Mouse (Mus musculus): Measurements from ENCODE around the gene Gng7. TPM values are rescaled to one million over a fixed set of nuclear protein-coding genes. Genes with fewer than 3 reads are reported as not detected.

The Gng7 gene
- polyA plus RNA-seq, 1 experiment from 2014 or later = 1.4 TPM

GRCm38 (mm10) chr10:80951761-80952390 lies 62.9 kb downstream of the Gng7 start:
- Histone ChIP-seq H3K9ac (ENCODE audit: low read length) (no peak overlapping the region), H3K4me1 (ENCODE audit: control insufficient read depth in 2 of 2, insufficient read depth in 2 of 2, low read length in 2 of 2) (peaks cover 39 to 42% of the 10 kb centered on the region in 2 experiments), H3K27ac (replicated peaks in 1 of 2; ENCODE audit: control insufficient read depth in 1 of 2, insufficient read depth in 1 of 2, low read depth in 2 of 2, low read length in 2 of 2) (no peak overlapping the region), H3K36me3 (ENCODE audit: control insufficient read depth, insufficient read depth, low read length) (no peaks in the 10 kb centered on the region), H3K9me3 (ENCODE audit: control insufficient read depth, low read length) (no peaks in the 10 kb centered on the region), H3K4me2 (ENCODE audit: low read length) (no peak overlapping the region), H3K4me3 (ENCODE audit: control insufficient read depth in 1 of 2, insufficient read depth in 1 of 2, low read depth in 1 of 2, low read length in 2 of 2) (no peak overlapping the region), H3K27me3 (ENCODE audit: control insufficient read depth, insufficient read depth, low read length) (no peaks in the 10 kb centered on the region)
- 74% methylated on average over 10 of the region's 10 CpGs for WGBS
- no peak for ATAC-seq (ENCODE audit: insufficient number of reproducible peaks, insufficient read depth, low FRiP score, low read depth)

DNA sequence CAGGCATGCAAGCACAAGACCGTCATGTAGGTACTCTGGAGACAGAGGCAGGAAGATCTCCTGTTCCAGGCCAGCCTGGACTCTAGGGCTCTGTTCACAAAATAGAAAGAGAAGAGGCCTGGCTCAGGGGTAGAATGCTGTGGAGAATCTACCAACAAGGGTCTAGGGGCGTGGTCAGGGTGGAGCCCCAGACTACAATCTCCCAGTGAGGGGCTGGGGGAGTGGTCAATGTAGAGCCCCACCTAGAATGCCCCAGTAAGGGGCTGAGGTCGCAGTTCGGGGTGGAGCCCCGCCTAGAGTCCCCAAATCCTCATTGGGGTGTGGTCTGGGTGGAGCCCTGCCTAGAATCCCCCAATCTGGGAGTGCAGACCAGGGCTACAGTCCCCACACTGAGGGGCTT lies 64.4 kb downstream of the Gng7 start:
- no peaks in the 10 kb centered on the region for H3K36me3 ChIP-seq (ENCODE audit: control insufficient read depth, insufficient read depth, low read length)
- no peaks in the 10 kb centered on the region for H3K27me3 ChIP-seq (ENCODE audit: control insufficient read depth, insufficient read depth, low read length)
- 44% methylated on average over 5 of the region's 5 CpGs for WGBS
- H3K4me3 ChIP-seq (ENCODE audit: control insufficient read depth in 1 of 2, insufficient read depth in 1 of 2, low read depth in 1 of 2, low read length in 2 of 2) = no peak overlapping the region
- no peak overlapping the region for H3K9ac ChIP-seq (ENCODE audit: low read length)
- no peak overlapping the region for H3K4me2 ChIP-seq (ENCODE audit: low read length)
- no peaks in the 10 kb centered on the region for H3K9me3 ChIP-seq (ENCODE audit: control insufficient read depth, low read length)
- no peak overlapping the region for H3K27ac ChIP-seq (replicated peaks in 1 of 2; ENCODE audit: control insufficient read depth in 1 of 2, insufficient read depth in 1 of 2, low read depth in 2 of 2, low read length in 2 of 2)
- H3K4me1 ChIP-seq (ENCODE audit: control insufficient read depth in 2 of 2, insufficient read depth in 2 of 2, low read length in 2 of 2) = peaks cover 40% of the 10 kb centered on the region in 2 experiments
- ATAC-seq (ENCODE audit: insufficient number of reproducible peaks, insufficient read depth, low FRiP score, low read depth) = no peak

- ATAC-seq (ENCODE audit: insufficient number of reproducible peaks, insufficient read depth, low FRiP score, low read depth) = no peak
- Histone ChIP-seq H3K27me3 (ENCODE audit: control insufficient read depth, insufficient read depth, low read length) (no peaks in the 10 kb centered on the region), H3K36me3 (ENCODE audit: control insufficient read depth, insufficient read depth, low read length) (no peaks in the 10 kb centered on the region), H3K9me3 (ENCODE audit: control insufficient read depth, low read length) (no peaks in the 10 kb centered on the region), H3K27ac (replicated peaks in 1 of 2; ENCODE audit: control insufficient read depth in 1 of 2, insufficient read depth in 1 of 2, low read depth in 2 of 2, low read length in 2 of 2) (no peak overlapping the region), H3K9ac (ENCODE audit: low read length) (no peak overlapping the region), H3K4me2 (ENCODE audit: low read length) (no peak overlapping the region), H3K4me3 (ENCODE audit: control insufficient read depth in 1 of 2, insufficient read depth in 1 of 2, low read depth in 1 of 2, low read length in 2 of 2) (no peak overlapping the region), H3K4me1 (ENCODE audit: control insufficient read depth in 2 of 2, insufficient read depth in 2 of 2, low read length in 2 of 2) (peaks cover 28% of the 10 kb centered on the region in 2 experiments)
- WGBS = 68% methylated on average over 3 of the region's 3 CpGs
These were observed 65.7 kb downstream of the Gng7 start for GRCm38 (mm10) chr10:80949081-80949480.

- H3K4me2 ChIP-seq (ENCODE audit: low read length) = no peak overlapping the region
- peaks cover 33% of the 10 kb centered on the region in 2 experiments for H3K4me1 ChIP-seq (ENCODE audit: control insufficient read depth in 2 of 2, insufficient read depth in 2 of 2, low read length in 2 of 2)
- H3K4me3 ChIP-seq (ENCODE audit: control insufficient read depth in 1 of 2, insufficient read depth in 1 of 2, low read depth in 1 of 2, low read length in 2 of 2) = no peak overlapping the region
- 27% methylated on average over 6 of the region's 6 CpGs for WGBS
- no peaks in the 10 kb centered on the region for H3K9me3 ChIP-seq (ENCODE audit: control insufficient read depth, low read length)
- no peak overlapping the region for H3K9ac ChIP-seq (ENCODE audit: low read length)
- peak; percentile 42 for ATAC-seq (ENCODE audit: insufficient number of reproducible peaks, insufficient read depth, low FRiP score, low read depth)
- peak overlapping the region; percentile 55 to 70; a peak in 3 of 4 replicates for H3K27ac ChIP-seq (replicated peaks in 1 of 2; ENCODE audit: control insufficient read depth in 1 of 2, insufficient read depth in 1 of 2, low read depth in 2 of 2, low read length in 2 of 2)
- no peaks in the 10 kb centered on the region for H3K36me3 ChIP-seq (ENCODE audit: control insufficient read depth, insufficient read depth, low read length)
- H3K27me3 ChIP-seq (ENCODE audit: control insufficient read depth, insufficient read depth, low read length) = no peaks in the 10 kb centered on the region
These were observed 66.2 kb downstream of the Gng7 start for GRCm38 (mm10) chr10:80948570-80948969.

GRCm38 (mm10) chr10:80947802-80948201 lies 66.9 kb downstream of the Gng7 start:
- Histone ChIP-seq H3K9me3 (ENCODE audit: control insufficient read depth, low read length) (no peaks in the 10 kb centered on the region), H3K27me3 (ENCODE audit: control insufficient read depth, insufficient read depth, low read length) (no peaks in the 10 kb centered on the region), H3K4me2 (ENCODE audit: low read length) (no peak overlapping the region), H3K4me3 (ENCODE audit: control insufficient read depth in 1 of 2, insufficient read depth in 1 of 2, low read depth in 1 of 2, low read length in 2 of 2) (no peak overlapping the region), H3K36me3 (ENCODE audit: control insufficient read depth, insufficient read depth, low read length) (no peaks in the 10 kb centered on the region), H3K4me1 (ENCODE audit: control insufficient read depth in 2 of 2, insufficient read depth in 2 of 2, low read length in 2 of 2) (peaks cover 38 to 40% of the 10 kb centered on the region in 2 experiments), H3K27ac (replicated peaks in 1 of 2; ENCODE audit: control insufficient read depth in 1 of 2, insufficient read depth in 1 of 2, low read depth in 2 of 2, low read length in 2 of 2) (peak overlapping the region; percentile 55 to 70), H3K9ac (ENCODE audit: low read length) (no peak overlapping the region)
- ATAC-seq (ENCODE audit: insufficient number of reproducible peaks, insufficient read depth, low FRiP score, low read depth) = peak; percentile 46; the same call in 1 of the 2 replicates
- WGBS = 2% methylated on average over 2 of the region's 2 CpGs

DNA sequence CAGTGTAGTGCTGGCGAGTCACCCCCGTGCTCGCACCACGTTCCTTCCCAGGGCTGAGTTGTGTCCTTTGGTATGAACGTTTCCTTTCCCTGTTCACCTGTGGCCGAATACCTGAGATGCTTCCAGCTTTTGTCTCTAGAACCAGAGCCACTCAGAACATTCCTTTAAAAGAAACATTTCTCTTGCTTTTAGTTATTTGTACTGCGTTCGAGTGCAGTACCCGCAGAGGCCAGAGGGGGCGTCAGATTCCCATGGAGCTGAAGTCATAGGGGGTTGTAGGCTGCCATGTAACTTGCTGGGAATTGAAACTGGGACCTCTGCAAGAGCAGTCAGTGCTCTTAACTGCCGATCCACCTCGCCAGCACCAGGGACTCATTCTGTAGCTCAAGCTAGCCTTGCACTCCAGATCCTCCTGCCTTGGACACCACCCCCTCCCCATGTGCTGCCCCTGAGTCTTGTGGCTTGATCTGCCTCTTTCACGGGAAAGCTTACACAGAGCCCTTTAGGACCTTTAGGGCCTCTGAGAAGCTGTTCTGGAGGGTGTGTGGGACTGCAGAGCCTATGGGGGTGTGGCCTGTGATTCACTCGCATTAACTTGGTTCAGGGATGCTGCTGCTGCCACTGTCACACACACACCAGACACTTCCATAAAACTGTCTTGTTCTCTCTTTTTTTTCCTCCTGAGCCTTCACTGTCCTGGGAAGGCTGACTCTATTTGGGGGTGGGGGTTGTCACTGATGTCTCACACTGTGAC lies 67.9 kb downstream of the Gng7 start:
- 61% methylated on average over 14 of the region's 14 CpGs for WGBS
- H3K9ac ChIP-seq (ENCODE audit: low read length) = 0 out of 2 replicates have a peak overlapping the region, but pooled peaks have one; percentile 18
- H3K27ac ChIP-seq (replicated peaks in 1 of 2; ENCODE audit: control insufficient read depth in 1 of 2, insufficient read depth in 1 of 2, low read depth in 2 of 2, low read length in 2 of 2) = peak overlapping the region; percentile 55 to 70
- H3K4me1 ChIP-seq (ENCODE audit: control insufficient read depth in 2 of 2, insufficient read depth in 2 of 2, low read length in 2 of 2) = peaks cover 40 to 44% of the 10 kb centered on the region in 2 experiments
- H3K36me3 ChIP-seq (ENCODE audit: control insufficient read depth, insufficient read depth, low read length) = no peaks in the 10 kb centered on the region
- no peak overlapping the region for H3K4me2 ChIP-seq (ENCODE audit: low read length)
- no peak for ATAC-seq (ENCODE audit: insufficient number of reproducible peaks, insufficient read depth, low FRiP score, low read depth)
- H3K27me3 ChIP-seq (ENCODE audit: control insufficient read depth, insufficient read depth, low read length) = no peaks in the 10 kb centered on the region
- no peaks in the 10 kb centered on the region for H3K9me3 ChIP-seq (ENCODE audit: control insufficient read depth, low read length)
- no peak overlapping the region for H3K4me3 ChIP-seq (ENCODE audit: control insufficient read depth in 1 of 2, insufficient read depth in 1 of 2, low read depth in 1 of 2, low read length in 2 of 2)

- H3K27ac ChIP-seq (replicated peaks in 1 of 2; ENCODE audit: control insufficient read depth in 1 of 2, insufficient read depth in 1 of 2, low read depth in 2 of 2, low read length in 2 of 2) = no peak overlapping the region
- H3K4me3 ChIP-seq (ENCODE audit: control insufficient read depth in 1 of 2, insufficient read depth in 1 of 2, low read depth in 1 of 2, low read length in 2 of 2) = no peak overlapping the region
- no peak overlapping the region for H3K9ac ChIP-seq (ENCODE audit: low read length)
- H3K4me1 ChIP-seq (ENCODE audit: control insufficient read depth in 2 of 2, insufficient read depth in 2 of 2, low read length in 2 of 2) = peaks cover 59 to 68% of the 10 kb centered on the region in 2 experiments
- H3K9me3 ChIP-seq (ENCODE audit: control insufficient read depth, low read length) = no peaks in the 10 kb centered on the region
- no peaks in the 10 kb centered on the region for H3K27me3 ChIP-seq (ENCODE audit: control insufficient read depth, insufficient read depth, low read length)
- ATAC-seq (ENCODE audit: insufficient number of reproducible peaks, insufficient read depth, low FRiP score, low read depth) = no peak
- no peaks in the 10 kb centered on the region for H3K36me3 ChIP-seq (ENCODE audit: control insufficient read depth, insufficient read depth, low read length)
- H3K4me2 ChIP-seq (ENCODE audit: low read length) = no peak overlapping the region
- 92% methylated on average over 5 of the region's 5 CpGs for WGBS
These were observed 70.5 kb downstream of the Gng7 start for GRCm38 (mm10) chr10:80944231-80944630.
